Mouse (Mus musculus) kidney, postnatal 4 days (tissue): ENCODE measurements around the gene Mms22l.
A peak's percentile ranks its signal among the peaks of the same experiment; 100 is the strongest.
"Not testable (repeated sequence)": the region's sequence is repeated elsewhere in the genome, so short reads cannot be mapped to it uniquely, and the experiment has no call there.

ENCODE experiments used
- DNase-seq, 2 experiments: peaks; one replicate each; pipeline ENCODE4 v3.0.0; 2021; ENCODE audit warnings: mixed read lengths in 2 of 2

Gene Mms22l

GRCm38 (mm10) chr4:24621422-24622187 is 125.4 kb downstream of the Mms22l start:
- DNase-seq: no peak

DNA sequence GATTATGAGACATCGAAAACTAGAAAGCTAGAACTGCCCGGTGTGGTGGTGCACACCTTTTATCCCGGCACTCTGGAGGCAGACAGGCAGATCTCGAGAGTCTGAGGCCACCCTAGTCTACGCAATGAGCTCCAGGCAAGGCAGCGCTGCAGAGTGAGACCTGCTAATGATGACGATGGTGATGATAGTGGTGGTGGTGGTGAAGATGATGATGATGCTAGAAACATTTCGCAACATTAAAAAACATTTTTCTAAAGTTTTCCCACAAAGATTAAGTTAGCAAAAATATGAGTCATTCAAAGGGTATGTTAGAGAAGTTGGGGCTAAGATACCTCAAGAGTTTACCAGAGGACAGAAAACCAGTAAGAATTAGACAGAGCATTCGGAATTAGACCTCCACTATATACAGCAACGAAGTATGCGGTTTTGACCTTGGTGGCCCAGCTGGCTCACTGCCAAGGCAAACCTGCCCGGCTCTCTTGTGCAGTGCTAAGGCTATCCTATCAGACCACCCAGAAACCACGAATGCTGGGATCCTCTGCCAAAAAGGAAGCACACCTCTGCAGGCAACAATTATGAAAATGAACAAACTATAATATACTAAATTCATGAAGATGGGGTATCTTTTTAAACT is 129.8 kb downstream of the Mms22l start:
- DNase-seq: peak; percentile 17 to 18

GRCm38 (mm10) chr4:24626686-24627085 is 130.4 kb downstream of the Mms22l start:
- no peak for DNase-seq

DNA sequence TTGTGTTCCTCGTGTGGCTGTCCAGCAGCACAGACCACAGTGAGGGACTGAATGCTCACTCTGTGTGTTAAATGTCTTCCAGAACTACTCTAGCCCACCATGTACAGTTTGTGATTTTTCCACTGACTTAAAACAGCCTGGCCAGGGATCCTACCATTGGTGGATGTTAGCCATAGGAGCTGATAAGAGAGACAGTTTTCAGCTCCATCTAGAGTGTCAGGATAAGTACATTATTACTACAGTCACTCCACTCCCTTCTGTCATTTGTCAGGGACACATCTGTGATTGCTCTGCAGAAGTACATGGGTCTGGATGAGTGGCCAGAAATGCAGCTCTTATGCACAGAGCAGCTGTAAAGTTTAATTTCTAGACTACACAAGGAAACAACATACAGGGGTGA is 131.6 kb downstream of the Mms22l start:
- DNase-seq: no peak

DNA sequence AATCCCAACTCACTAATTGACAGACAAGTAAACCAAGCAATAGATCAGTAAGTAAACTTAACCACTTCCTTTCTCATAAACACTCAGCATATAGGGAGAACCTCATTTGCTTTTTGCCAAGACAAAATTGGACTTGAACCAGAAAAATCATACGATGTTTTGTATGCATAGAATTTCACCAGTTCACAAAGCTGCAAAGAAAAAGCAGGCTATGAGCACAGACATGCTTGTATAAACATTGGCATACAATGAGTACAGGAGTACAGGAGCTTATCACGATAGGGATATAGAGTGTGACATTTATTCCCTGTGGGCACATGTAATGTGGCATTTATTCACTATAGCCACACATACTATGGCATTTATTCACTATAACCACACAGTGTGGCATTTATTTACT is 134.2 kb downstream of the Mms22l start:
- DNase-seq: no peak

DNA sequence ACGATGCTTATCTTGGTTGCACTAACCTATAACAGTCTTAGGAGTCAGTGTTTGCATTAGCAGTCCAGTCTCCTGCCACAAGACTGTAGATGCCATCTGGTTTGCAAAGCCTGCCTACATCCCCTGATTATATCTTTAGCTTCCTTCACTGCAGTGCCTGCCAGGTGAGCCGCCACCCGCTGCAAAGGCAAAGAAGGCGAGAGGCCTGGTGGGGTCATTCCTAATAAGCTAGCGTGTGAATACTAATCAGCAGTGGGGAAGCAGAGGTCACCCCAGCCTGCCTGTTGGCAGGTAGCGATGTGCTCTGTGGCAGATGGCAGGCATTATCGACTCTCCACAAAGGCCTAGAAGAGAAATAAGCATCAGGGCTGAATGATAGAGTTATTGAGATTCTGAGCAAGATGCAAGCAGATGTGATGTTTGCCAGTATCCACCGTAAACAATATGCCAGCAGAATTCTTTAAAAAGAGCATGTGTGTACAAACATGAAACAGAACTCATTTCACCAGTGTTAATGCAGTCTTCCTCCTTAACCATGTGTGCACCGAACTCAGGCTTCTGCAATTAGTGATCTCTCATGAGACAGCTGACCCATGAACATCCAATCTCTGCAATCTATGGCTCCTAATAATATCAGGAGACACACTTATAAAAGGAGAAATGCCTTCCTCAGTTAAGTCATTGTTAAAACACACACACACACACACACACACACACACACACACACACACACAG is 135.1 kb downstream of the Mms22l start:
- DNase-seq: peak in 1 of 2 experiments; percentile 4

DNA sequence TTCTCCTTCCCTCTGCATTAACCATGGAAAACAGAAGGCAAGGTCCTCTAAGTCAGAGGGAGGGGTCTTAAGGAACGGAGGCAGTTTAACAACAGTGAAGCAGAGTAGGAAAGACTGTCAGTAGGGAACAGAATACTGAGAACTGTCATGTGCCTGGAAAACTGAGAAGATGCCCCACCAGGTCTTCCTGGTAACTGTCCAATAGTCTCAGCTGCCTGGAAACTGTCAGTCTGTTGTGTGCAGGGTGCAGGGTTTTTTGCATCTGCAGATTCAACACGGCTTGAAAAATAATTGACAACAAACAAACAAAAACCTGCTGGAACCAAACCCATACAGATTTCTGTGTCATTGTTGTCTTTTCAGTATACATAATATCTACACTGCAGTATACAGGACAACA is 146.1 kb downstream of the Mms22l start:
- no peak for DNase-seq

DNA sequence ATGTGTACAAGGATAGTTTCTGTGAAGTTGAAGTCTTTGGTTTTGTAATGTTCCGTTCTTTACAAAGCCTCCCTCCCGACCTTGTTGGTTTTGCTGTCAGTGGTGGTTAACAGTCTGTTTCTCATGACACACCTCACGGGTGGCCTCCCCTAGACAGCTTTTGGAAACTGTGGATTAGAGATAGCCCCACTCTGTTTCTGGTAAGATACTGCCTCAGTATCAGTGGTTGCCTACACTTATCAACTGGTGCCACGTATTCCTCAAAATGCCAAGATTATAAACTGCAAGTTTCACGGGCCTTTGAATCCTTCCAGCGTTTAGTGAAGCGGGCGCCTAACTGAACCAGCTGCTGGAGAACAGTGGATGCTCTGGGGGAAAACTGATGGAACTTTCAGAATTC is 148.5 kb downstream of the Mms22l start:
- DNase-seq: not testable (repeated sequence)
